Mouse (Mus musculus) liver, postnatal 0 days (tissue): Measurements from ENCODE around the gene Slc2a13.

Experiments
- CTCF ChIP-seq: sonication (generic); IDR thresholded peaks from 2 replicates; pipeline ENCODE4 v1.5.1; 2016; ENCODE audit warnings: antibody characterized with exemption, low read depth
- EP300 ChIP-seq: IDR thresholded peaks from 2 replicates; pipeline ENCODE4 v1.6.1; 2016; ENCODE audit warnings: antibody characterized with exemption, low read depth, mild to moderate bottlenecking

GRCm38 (mm10) chr15:91371859-91372394, 201.1 kb downstream of the Slc2a13 start:
- no peak for TF ChIP-seq CTCF
- no peak for TF ChIP-seq EP300
